Mouse (Mus musculus): ENCODE measurements around the gene Commd6.

Commd6 gene

DNA sequence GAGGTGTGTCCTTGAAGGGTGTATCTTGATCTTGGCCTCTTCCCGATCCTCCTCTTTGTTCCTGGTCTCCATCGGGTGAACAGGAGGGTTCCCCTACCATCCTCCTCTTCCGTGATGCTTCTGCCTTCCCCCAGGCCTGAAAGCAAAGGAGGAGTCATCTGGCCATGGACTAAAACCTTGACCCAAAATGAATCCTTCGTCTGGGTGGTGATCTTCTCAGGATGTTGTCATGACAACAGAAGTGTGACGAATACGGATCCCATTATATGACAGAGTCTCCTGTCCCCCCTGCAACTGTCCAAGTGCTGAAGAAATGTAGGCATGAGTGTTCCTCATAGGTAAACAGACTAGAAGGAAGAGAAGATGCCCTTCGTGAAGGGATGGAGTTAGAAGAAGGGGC lies 47.1 kb downstream of the Commd6 start:
- no peak for TF ChIP-seq GATA4 (IDR thresholded peaks at IDR 0.05; ENCODE audit: insufficient replicate concordance, low read length)

DNA sequence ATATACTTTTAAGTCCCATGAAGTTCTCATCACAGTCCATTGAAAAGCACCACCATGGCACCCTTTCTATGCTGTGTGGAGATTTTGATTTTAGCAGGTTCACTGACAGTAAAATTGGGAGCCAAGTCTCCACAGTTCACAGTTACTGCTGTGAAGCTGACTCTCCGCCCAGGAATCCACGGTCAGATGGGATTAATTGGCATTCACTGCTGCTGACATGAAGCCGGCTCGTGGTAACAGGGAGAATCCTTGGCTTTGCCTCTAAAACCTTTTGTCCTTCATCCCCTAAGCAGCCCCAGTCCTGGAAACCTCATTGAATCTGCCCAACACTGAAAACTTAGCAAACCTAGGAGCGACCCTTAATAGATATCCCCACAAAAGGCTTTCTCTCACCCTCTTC lies 49.4 kb downstream of the Commd6 start:
- TF ChIP-seq GATA4 (IDR thresholded peaks at IDR 0.05; ENCODE audit: insufficient replicate concordance, low read length), result no peak

DNA sequence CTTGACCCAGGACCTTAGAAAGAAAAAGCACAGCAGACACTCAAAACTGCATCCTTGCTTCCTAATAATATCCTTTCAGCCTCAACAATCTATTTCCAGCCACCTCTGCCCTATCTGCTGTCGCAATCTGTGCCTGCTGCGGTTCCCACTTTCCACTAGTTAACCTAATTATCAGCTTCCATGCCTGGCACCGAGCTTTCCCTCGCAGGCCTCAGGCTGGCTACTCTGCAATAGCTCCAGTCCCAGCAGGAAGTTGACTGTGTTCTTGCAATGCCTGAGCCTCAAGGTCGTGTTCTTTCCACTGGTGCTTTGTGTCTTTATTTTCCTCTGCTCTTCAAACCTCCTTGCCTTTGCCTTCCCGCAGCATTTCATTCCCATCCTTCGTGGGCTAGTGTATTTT lies 54.4 kb downstream of the Commd6 start:
- TF ChIP-seq GATA4 (IDR thresholded peaks at IDR 0.05; ENCODE audit: insufficient replicate concordance, low read length), result no peak
